Mouse (Mus musculus): ENCODE results near the gene Gm8362.
"Not testable (repeated sequence)": the region's sequence is repeated elsewhere in the genome, so short reads cannot be mapped to it uniquely, and the experiment has no call there.

Gene Gm8362

DNA sequence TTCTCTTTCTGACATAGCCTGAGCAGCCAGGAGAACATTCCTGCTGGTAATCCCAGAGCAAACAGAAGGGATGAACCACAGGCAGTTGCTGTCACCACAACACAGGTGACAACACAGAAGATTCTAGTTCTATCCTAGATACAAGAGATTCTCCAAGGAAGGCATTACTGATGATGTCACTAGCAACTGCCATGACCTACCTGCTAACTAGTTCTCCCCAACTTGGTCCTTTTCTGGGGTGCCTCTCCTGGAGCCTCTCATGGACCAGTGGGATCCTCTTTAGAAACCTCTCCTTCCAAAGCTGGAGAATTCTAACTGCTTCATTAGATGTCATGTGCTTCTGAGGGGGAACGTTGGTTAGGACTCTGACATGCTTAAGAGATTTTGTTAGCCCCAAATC is at the start of gene Gm8362:
Gene Gm8362, minus strand, starts transcription at position 101 of the 400 bp plus-strand sequence.
- not testable (repeated sequence) for DNase-seq (ENCODE audit: low read depth, low spot score)

DNA sequence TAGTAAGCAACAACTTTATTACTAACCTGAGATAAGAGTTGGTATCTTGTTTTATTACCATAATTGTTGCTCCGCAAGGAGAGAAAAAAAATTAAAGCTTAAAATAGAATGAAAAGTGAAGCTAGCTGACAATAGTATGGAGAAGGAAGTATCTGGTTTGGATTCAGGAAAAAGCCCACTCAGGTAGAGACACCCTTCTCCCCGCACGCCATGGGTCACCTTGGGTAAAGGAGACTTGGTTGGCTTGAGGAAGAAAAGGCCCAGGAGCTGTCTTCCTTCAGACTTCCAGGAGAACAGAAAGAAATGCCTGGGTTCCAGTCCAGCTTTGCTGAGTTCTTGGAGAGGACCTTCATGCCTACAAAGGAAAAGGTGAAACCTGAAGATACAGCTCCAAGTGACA is 49.1 kb upstream of the Gm8362 start:
- DNase-seq (ENCODE audit: low read depth, low spot score): not testable (repeated sequence)

DNA sequence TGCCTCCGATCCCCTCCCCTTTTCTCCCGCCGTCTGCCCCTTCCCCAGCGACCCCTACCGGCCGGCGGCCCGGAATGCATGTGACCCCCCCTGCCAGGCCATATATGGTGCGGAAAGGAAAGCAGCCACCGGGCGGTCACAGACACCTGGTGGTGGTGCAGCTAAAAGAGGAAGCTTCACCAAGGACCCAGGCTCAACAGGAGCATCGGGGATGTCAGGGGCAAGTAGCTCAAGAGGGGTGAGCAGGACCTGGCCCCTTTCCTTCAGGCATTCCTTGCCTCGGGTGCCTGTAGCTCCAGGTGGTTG is 17.0 kb downstream of the Gm8362 start:
- not testable (repeated sequence) for DNase-seq (ENCODE audit: low read depth, low spot score)

DNA sequence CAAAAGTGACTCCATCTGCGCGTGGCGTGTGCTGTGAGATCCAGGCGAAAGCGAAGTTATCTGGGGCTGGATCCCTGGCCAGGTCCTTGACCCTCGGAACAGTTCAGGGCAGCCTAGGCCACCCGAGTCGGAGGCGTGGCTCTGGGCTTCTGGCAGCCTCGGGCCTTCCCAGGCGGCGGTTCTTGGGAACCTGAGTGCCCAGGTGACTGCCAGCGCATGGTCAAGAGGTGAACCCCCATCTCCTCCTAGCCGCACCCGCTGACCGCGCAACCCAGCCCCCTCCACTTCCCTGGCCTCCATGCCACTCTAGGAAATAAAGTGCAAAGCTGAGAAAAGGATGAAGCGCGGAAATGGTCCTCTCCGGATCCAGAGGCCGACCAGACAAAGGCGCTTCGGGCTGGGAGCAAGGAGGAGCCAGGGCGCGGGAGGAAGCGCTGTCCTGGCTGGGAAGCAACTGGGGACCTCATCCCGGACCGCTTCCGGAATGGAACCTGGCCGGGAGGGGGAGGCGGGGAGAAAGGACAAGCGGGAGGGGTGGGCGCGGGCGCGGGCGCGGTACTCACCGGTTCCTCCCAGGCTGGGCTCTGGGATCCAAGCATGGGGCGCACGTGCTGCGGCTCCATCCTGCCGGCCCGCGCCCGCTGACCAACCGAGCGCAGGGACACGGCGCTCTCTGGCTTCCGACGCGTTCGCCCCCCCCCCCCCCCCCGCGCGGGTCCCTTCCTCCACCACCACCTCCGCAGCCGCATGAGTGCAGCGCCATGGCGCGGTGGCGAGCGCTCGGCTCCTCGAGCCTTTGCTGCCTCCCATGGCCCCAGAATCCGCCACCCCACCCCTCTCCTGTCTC is 17.6 kb downstream of the Gm8362 start:
- not testable (repeated sequence) for DNase-seq (ENCODE audit: low read depth, low spot score)

DNA sequence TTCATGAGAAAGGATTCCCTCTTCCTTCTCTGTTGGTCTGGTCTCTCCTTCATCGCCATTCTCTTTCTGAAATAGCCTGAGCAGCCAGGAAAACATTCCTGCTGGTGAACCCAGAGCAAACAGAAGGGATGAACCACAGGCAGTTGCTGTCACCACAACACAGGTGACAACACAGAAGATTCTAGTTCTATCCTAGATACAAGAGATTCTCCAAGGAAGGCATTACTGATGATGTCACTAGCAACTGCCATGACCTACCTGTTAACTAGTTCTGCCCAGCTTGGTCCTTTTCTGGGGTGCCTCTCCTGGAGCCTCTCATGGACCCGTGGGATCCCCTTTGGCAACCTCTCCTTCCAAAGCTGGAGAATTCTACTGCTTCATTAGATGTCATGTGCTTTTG is 32.0 kb downstream of the Gm8362 start, which contains the start of gene Gm3636:
Gene Gm3636, minus strand, starts transcription at position 101 of the 400 bp plus-strand sequence.
- DNase-seq (ENCODE audit: low read depth, low spot score): not testable (repeated sequence)

DNA sequence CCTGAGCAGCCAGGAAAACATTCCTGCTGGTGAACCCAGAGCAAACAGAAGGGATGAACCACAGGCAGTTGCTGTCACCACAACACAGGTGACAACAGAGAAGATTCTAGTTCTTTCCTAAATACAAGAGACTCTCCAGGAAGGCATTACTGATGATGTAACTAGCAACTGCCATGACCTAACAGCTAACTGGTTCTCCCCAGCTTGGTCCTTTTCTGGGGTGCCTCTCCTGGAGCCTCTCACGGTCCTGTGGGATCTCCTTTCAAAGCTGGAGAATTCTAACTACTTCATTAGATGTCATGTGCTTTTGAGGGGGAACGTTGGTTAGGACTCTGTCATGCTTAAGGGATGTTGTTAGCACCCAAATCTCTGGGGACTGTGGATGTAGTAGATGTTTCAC is 54.1 kb downstream of the Gm8362 start, which contains the start of gene Gm8050:
Gene Gm8050, minus strand, starts transcription at position 101 of the 400 bp plus-strand sequence.
- DNase-seq (ENCODE audit: low read depth, low spot score): not testable (repeated sequence)

Measured in A20 (cell line).